In the genomic region with DNA sequence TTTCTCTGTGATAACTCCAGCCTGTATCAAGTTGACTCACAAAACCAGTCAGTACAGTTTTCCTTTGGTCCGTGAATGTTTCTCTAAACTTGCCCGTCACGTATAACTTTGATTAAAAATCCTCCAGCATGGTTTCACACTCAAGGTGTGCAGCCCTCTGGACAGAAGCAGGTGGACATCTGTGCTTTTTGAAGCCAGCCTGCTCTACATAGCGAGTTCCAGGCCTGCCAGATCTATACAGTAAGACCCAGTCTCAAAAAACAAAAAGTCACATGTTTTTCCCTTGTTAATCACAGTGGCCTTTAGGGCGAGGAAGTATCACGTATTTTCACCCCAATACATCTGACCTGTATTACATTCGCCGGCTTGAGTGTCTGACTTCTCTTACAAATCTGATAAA, we compare ENCODE assay signal across 8 mouse cellular contexts. TPM values are rescaled to one million over a fixed set of nuclear protein-coding genes. Genes with fewer than 3 reads are reported as not detected.
DNase-seq lines count a peak whose midpoint lies in the region; ATAC-seq and TF ChIP-seq lines count a peak whose summit lies in the region.

No protein-coding gene starts in this region.

- intact Hi-C loops in gastrocnemius, postnatal 14 days (cut with DNase I; ENCODE audit: low total_unique reads): no loop called here

- no peaks in the 10 kb centered on the region for H3K9me3 ChIP-seq in erythroblast, embryonic 14.5 days (ENCODE audit: control insufficient read depth, low read length)
- no peaks in the 10 kb centered on the region for H3K9me3 ChIP-seq in liver, embryonic 12.5 days (replicated peaks)

- peaks cover 12% of the 10 kb centered on the region for H3K4me1 ChIP-seq in erythroblast, embryonic 14.5 days (ENCODE audit: control insufficient read depth)
- peaks cover 2% of the 10 kb centered on the region; the same call in 1 of the 2 replicates for H3K4me1 ChIP-seq in testis, adult 2 months (ENCODE audit: control insufficient read depth, insufficient read depth, low read length)
- H3K4me1 ChIP-seq in liver, embryonic 12.5 days: peaks cover 40% of the 10 kb centered on the region

- ATAC-seq in erythroblast, adult 5-6 weeks (replicated peaks; ENCODE audit: low FRiP score, poor library complexity, severe bottlenecking): no peak
- ATAC-seq in liver, embryonic 12.5 days: no peak

- DNase-seq in testis, postnatal 10 days (ENCODE audit: low spot score): no peak
- no peak for DNase-seq in urinary bladder, postnatal 25 days (ENCODE audit: low spot score)
- no peak for DNase-seq in spleen, postnatal 4 days (ENCODE audit: low spot score in 2 of 2)
- DNase-seq in gastrocnemius, postnatal 14 days: no peak

- WGBS in liver, embryonic 12.5 days (ENCODE audit: insufficient replicate concordance): 22% methylated on average over 8 of the region's 8 CpGs

- TF ChIP-seq POLR2A in testis, adult 2 months (IDR thresholded peaks at IDR 0.05; ENCODE audit: control insufficient read depth, low read depth, low read length): no peak

- H3K27ac ChIP-seq in testis, adult 2 months (ENCODE audit: control insufficient read depth, insufficient read depth, low read depth, low read length): no peak overlapping the region
- peak overlapping the region; percentile 80; the same call in 1 of the 2 replicates for H3K27ac ChIP-seq in liver, embryonic 12.5 days

- TF ChIP-seq CTCF in testis, adult 2 months (IDR thresholded peaks at IDR 0.05; ENCODE audit: control insufficient read depth, insufficient read depth, insufficient replicate concordance, low read depth, low read length): no peak

- H3K4me2 ChIP-seq in liver, embryonic 12.5 days: peak overlapping the region; percentile 92

- H3K9ac ChIP-seq in liver, embryonic 12.5 days: peak overlapping the region; percentile 82

- peaks cover 10% of the 10 kb centered on the region for H3K27me3 ChIP-seq in erythroblast, embryonic 14.5 days (ENCODE audit: control insufficient read depth)
- no peaks in the 10 kb centered on the region for H3K27me3 ChIP-seq in testis, adult 2 months (ENCODE audit: control insufficient read depth, insufficient read depth, low read length)
- H3K27me3 ChIP-seq in liver, embryonic 12.5 days (replicated peaks): peaks cover 4% of the 10 kb centered on the region

- H3K4me3 ChIP-seq in erythroblast, embryonic 14.5 days (replicated peaks): peak overlapping the region; percentile 80
- H3K4me3 ChIP-seq in testis, adult 2 months (ENCODE audit: control insufficient read depth, low read depth, low read length): peak overlapping the region; percentile 89; the same call in 1 of the 2 replicates
- H3K4me3 ChIP-seq in liver, embryonic 12.5 days: peak overlapping the region; percentile 84

- H3K36me3 ChIP-seq in erythroblast, embryonic 14.5 days (ENCODE audit: control insufficient read depth): peaks cover 8% of the 10 kb centered on the region
- H3K36me3 ChIP-seq in testis, adult 2 months (ENCODE audit: control insufficient read depth, insufficient read depth, low read length): no peaks in the 10 kb centered on the region; the same call in 1 of the 2 replicates
- peaks cover 21% of the 10 kb centered on the region for H3K36me3 ChIP-seq in liver, embryonic 12.5 days

RNA-seq across cellular contexts. Expression of a gene that starts 0.5 kb away (rescaled TPM):
- polyA plus RNA-seq in erythroblast, embryonic 14.5 days (2012): 0.28 and 0.80 TPM in 2 replicates
- not detected in 2 replicates for total RNA-seq in erythroblast, adult 5-6 weeks (2015; ENCODE audit: low replicate concordance)
- not detected in 2 replicates for total RNA-seq in erythroblast, adult 5-6 weeks (2017; ENCODE audit: low replicate concordance)
- 0.99 and 1.5 TPM in 2 replicates for polyA plus RNA-seq in testis, adult 2 months (2012; rRNA removed)
- 0.46 and 0.50 TPM in 2 replicates for polyA plus RNA-seq in liver, embryonic 12.5 days (2016; fragmentation: Nextera tagmentation; extraction: Ambion mirVana)
- under 1 TPM in 1 of 2 experiments, not detected in 1; 0.35 TPM for total RNA-seq in gastrocnemius, postnatal 14 days (2021)

RNA-seq across cellular contexts. Expression of a gene that starts 0.9 kb away (rescaled TPM):
- 0.10 and 0.16 TPM in 2 replicates for polyA plus RNA-seq in erythroblast, embryonic 14.5 days (2012)
- total RNA-seq in erythroblast, adult 5-6 weeks (2015; ENCODE audit: low replicate concordance): 1.7 TPM in 1 of 2 replicates, not detected in the other
- total RNA-seq in erythroblast, adult 5-6 weeks (2017; ENCODE audit: low replicate concordance): 1.4 and 1.5 TPM in 2 replicates
- 4.4 and 6.2 TPM in 2 replicates for polyA plus RNA-seq in testis, adult 2 months (2012; rRNA removed)
- 25.7 and 27.3 TPM in 2 replicates for polyA plus RNA-seq in liver, embryonic 12.5 days (2016; fragmentation: Nextera tagmentation; extraction: Ambion mirVana)
- 1 to 10 TPM; 4.0 to 6.1 TPM for total RNA-seq in gastrocnemius, postnatal 14 days (2021)

RNA-seq across cellular contexts. Expression of a gene that starts 16.8 kb away (rescaled TPM):
- 0.21 and 0.22 TPM in 2 replicates for polyA plus RNA-seq in erythroblast, embryonic 14.5 days (2012)
- 17.3 and 21.5 TPM in 2 replicates for total RNA-seq in erythroblast, adult 5-6 weeks (2015; ENCODE audit: low replicate concordance)
- 22.6 and 27.2 TPM in 2 replicates for total RNA-seq in erythroblast, adult 5-6 weeks (2017; ENCODE audit: low replicate concordance)
- 5.5 and 6.3 TPM in 2 replicates for polyA plus RNA-seq in testis, adult 2 months (2012; rRNA removed)
- polyA plus RNA-seq in liver, embryonic 12.5 days (2016; fragmentation: Nextera tagmentation; extraction: Ambion mirVana): 9.6 and 10.6 TPM in 2 replicates
- total RNA-seq in gastrocnemius, postnatal 14 days (2021): 10 to 100 TPM; 17.6 to 17.8 TPM

RNA-seq across cellular contexts. Expression of a gene that starts 28.4 kb away (rescaled TPM):
- polyA plus RNA-seq in erythroblast, embryonic 14.5 days (2012): not detected in 2 replicates
- not detected in 2 replicates for total RNA-seq in erythroblast, adult 5-6 weeks (2015; ENCODE audit: low replicate concordance)
- not detected in 2 replicates for total RNA-seq in erythroblast, adult 5-6 weeks (2017; ENCODE audit: low replicate concordance)
- 0.16 and 0.23 TPM in 2 replicates for polyA plus RNA-seq in testis, adult 2 months (2012; rRNA removed)
- 0.10 and 0.13 TPM in 2 replicates for polyA plus RNA-seq in liver, embryonic 12.5 days (2016; fragmentation: Nextera tagmentation; extraction: Ambion mirVana)
- not detected for total RNA-seq in gastrocnemius, postnatal 14 days (2021)

RNA-seq across cellular contexts. Expression of a gene that starts 43.0 kb away (rescaled TPM):
- polyA plus RNA-seq in erythroblast, embryonic 14.5 days (2012): not detected in 2 replicates
- total RNA-seq in erythroblast, adult 5-6 weeks (2015; ENCODE audit: low replicate concordance): 0.63 TPM in 1 of 2 replicates, not detected in the other
- total RNA-seq in erythroblast, adult 5-6 weeks (2017; ENCODE audit: low replicate concordance): 0.84 and 0.94 TPM in 2 replicates
- polyA plus RNA-seq in testis, adult 2 months (2012; rRNA removed): 5.2 and 5.9 TPM in 2 replicates
- 0.21 and 0.23 TPM in 2 replicates for polyA plus RNA-seq in liver, embryonic 12.5 days (2016; fragmentation: Nextera tagmentation; extraction: Ambion mirVana)
- total RNA-seq in gastrocnemius, postnatal 14 days (2021): under 1 TPM in 1 of 2 experiments, not detected in 1; 0.31 TPM
